In genomic region chr14:39682306-39683000, GRCm38 (mm10) we compare ENCODE assay signal across 18 mouse cellular contexts.
"Had no signal": no experiment of that assay in that cellular context is flagged by ENCODE, and none has a peak within 500 bp of the region (broad histone marks: within the 10 kb centered on the region; RNA-seq: fewer than 3 reads in every experiment).

No protein-coding gene starts in this region.

- H3K4me1 ChIP-seq: liver, embryonic 12.5 days; liver, embryonic 15.5 days; lung, embryonic 15.5 days had no signal

- DNase-seq: layer of hippocampus, adult 9-11 months; lung, adult 18-20 months; lung, postnatal 10 days; lung, postnatal 4 days; midbrain, embryonic 14.5 days; right cerebral cortex, postnatal 14 days; right cerebral cortex, postnatal 4 days; thymus, adult 2 months; thymus, postnatal 14 days; thymus, postnatal 4 days had no signal

- H3K9ac ChIP-seq: liver, embryonic 12.5 days; liver, embryonic 15.5 days; lung, embryonic 15.5 days had no signal

- H3K9me3 ChIP-seq: liver, embryonic 12.5 days; liver, embryonic 15.5 days; lung, embryonic 15.5 days had no signal

- ATAC-seq: inflammation-experienced regulatory T-cells, adult 6 months; intestine, embryonic 16.5 days; liver, embryonic 12.5 days had no signal

- H3K4me3 ChIP-seq: layer of hippocampus, adult 2 months; liver, embryonic 12.5 days; liver, embryonic 15.5 days; lung, embryonic 15.5 days had no signal

- H3K4me2 ChIP-seq: liver, embryonic 12.5 days; liver, embryonic 15.5 days; lung, embryonic 15.5 days; midbrain, embryonic 11.5 days had no signal

- H3K27me3 ChIP-seq: liver, embryonic 12.5 days; liver, embryonic 15.5 days; lung, embryonic 15.5 days had no signal

- H3K36me3 ChIP-seq: liver, embryonic 12.5 days; liver, embryonic 15.5 days; lung, embryonic 15.5 days had no signal

- H3K27ac ChIP-seq: layer of hippocampus, adult 2 months; liver, embryonic 12.5 days; liver, embryonic 15.5 days; lung, embryonic 15.5 days; stomach, postnatal 0 days had no signal
